Mouse (Mus musculus) mouse trophoblast stem cell (cell line): ENCODE measurements at regions not wholly inside any gene's neighbourhood (a gene's known extent, or its start where the extent isn't known, plus 50 kb on each side); places are given as distances from the start of the nearest gene placed in this dataset.

ENCODE experiments used
- in situ Hi-C, 2 experiments: fragments of 300-500 bp; cut with MseI, MboI; formaldehyde crosslinking; loops; 2 replicates in 1 of 2; 3 replicates in 1 of 2; pipeline ENCODE4 v1.15.1; 2025

DNA sequence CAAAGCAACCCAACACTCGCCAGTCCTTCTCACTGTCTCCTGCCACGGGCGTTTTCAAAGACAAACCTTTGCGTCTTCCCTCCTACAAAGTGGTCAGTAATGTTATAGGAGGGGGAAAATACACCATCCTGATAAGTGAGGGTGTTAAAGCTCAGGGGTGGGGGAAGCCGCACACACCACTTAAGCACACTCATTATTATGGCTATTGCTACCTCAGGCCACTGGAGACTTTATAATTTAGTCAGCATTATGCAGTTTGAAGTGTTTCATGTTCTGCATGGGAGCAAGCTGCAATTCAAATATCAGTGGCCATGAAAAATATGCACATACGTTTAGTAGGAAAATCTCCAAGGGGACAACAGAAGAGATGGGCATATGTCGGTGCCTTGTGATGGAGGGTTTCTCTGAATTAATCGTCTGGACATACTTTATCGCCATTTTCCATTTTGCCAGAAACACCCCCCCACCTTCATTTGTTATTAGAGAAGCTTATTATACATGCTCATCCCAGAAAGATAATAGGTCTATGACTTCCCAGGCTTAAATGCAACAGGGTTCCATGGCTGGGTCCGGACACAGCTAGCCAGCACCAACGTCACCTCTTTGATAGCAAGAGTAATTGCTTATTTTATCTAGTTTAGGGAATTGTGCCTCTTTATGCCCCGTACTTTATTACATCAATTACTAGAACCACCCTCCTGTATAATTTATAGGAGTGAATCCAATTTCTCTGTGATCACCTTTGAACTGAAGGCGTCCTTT is 193.5 kb upstream of the Adamts16 start:
- in situ Hi-C loops: no loop called here

DNA sequence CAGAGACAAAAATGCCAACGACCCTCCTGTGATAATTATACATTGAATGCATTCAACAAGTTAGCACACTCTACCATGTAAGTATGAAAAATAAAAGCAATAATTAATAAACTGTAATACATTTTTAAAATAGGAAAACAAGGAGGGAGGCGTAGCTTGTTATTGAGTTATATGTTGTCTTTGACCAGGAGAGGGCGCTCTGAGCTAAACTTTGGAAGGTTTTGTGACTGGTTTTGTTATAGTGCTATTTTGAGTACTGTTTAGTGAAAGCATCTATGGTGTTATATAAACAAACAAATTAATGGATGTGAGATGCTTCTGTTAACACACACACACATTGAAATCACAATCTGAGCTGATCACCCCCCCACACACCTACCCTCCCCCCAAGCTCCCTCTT is 166.6 kb upstream of the Adamts16 start:
- in situ Hi-C loops: loop anchor here in 1 of 2 experiments (10.0 kb wide), 1 partner anchor 363 kb away; no protein-coding TSS in a partner anchor

DNA sequence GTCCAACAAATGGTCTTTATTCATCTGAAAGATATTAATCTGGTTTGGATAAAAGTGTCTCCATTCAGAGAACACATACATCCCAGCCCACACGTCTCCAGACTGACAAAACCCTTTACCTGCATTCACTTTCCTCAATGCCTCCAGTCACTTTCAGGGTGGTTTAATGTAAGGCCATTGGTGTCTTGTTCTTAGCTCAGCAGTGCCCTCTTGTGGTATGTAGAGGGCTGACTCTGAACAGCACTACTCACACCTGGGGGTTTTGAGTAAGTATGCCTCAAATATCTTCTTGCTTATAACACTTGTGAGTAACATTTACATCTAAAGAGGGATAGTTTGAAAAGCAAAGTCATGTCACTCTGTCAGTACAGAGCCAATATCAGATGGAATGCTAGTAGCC is 164.5 kb upstream of the Adamts16 start:
- in situ Hi-C loops: loop anchor here in 1 of 2 experiments (10.0 kb wide), 1 partner anchor 361 kb away; no protein-coding TSS in a partner anchor

DNA sequence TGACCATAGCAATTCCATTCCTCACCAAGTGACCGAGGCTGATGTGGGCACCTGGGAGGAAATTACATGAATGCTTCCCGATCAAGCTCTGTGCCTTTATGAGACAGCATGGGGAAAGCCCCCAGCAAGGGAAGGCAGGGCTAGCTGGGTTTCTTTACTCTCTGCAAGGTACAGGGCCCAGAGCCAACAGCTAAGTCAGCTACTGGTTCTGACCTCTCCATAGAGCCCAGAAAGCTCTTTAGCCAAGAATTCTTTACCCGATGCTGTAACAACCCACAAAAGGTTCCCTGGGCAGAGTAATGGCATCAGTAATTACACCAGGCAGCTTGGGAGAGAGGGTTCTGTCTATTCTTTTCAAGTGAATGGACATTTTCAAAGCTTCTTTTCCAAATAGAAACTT is 161.9 kb upstream of the Adamts16 start:
- in situ Hi-C loops: loop anchor here in 1 of 2 experiments (10.0 kb wide), 1 partner anchor 359 kb away; no protein-coding TSS in a partner anchor

DNA sequence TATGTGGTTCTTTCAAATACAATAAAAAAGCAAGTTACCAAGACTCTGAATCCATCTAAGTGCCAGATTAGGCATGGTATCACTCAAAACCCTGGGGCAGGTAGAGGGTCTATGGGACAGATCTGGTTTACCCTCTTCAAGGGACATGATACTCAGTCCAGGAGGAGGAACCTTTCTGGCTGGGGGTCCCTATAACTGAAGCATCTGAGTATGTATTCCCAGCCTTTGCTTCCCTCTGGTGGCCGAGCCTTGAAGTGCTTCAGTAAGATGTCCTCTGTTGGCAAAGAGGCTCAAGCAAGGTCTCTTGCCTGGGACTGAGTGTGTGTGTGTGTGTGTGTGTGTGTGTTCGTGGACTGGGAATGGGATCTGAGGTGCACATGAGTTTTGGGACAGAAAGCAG is 159.7 kb upstream of the Adamts16 start:
- in situ Hi-C loops: loop anchor here in 1 of 2 experiments (10.0 kb wide), 1 partner anchor 356 kb away; no protein-coding TSS in a partner anchor

DNA sequence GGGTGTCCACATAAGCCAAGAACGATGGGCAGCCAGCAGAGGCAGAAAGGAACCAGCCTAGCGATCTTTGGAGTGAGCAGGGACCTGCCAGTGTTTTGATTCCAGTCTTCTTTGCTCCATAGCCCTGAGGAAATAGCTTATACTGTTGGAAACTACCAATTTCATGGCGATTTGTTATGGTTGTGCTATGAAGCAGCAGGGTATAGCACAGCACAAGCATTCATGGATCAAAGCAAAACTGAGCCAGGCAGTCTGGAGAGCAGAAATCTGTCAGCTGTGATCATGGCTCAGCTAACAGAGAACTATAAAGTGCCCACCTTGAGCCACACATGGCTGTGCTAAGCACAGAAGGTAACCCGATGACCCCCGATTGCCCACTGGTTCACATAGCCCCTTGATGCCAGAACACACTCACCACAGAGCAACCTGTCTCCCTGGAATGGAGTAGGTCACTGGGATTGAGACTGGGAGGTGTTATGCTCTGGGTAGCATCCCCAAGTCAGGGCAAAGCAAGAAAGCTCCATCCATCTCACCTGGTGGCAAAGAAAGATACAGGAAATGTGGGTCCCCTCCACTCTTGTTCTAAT is 158.9 kb upstream of the Adamts16 start:
- in situ Hi-C loops: loop anchor here in 1 of 2 experiments (10.0 kb wide), 1 partner anchor 356 kb away; no protein-coding TSS in a partner anchor

DNA sequence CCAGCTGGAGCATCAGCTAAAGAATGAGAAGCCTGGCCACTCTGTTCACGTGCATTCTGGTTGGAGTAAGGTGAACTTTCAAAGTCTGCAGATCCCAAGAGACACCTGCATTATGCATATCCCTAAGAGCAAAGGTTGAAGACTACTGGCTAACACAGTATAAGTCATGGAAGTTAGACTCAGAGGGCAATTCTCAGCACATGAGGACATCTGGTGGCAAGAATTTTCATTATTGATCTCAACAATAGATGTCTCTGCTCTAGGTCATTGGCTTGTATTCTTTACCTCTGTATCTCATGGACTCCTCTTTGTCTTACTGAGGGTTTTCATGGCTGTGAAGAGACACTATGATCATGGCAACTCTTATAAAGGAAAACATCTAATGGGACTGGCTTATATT is 151.9 kb upstream of the Adamts16 start:
- in situ Hi-C loops: loop anchor here (10.0 kb wide), 2 partner anchors 149 to 349 kb away; partner anchors contain the start of gene Adamts16 (in 2 of the 2)

DNA sequence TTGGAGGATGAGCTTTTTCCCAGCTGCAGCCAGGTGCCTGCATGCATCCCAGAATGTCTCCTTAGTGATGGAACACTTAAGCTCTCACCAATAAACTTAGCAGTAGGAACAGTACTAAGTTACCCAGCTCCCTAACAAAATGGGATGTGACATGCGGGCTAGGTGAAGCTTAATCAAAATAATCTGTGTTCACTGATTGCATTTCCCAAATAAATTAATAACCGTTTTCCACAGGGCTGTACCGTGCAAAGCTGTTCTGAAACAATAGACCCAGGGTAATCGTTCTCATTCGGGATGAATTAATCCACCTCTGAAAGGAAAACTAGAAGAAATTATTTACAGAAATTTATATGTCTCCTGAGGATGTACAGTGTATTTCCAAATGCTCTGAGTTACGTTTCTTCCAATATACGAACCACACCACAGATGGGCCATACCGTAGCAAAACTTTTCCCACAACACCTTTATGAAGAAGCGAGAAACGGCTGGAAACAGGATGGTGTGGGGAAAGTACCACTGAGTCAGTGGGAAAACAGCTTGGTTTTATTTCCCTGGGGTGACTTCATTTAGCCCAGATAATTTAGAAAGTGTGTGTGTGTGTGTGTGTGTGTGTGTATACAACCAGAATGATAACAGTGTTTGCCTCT is 148.5 kb upstream of the Adamts16 start:
- in situ Hi-C loops: loop anchor here (10.0 kb wide), 2 partner anchors 145 to 345 kb away; partner anchors contain the start of gene Adamts16 (in 2 of the 2)

DNA sequence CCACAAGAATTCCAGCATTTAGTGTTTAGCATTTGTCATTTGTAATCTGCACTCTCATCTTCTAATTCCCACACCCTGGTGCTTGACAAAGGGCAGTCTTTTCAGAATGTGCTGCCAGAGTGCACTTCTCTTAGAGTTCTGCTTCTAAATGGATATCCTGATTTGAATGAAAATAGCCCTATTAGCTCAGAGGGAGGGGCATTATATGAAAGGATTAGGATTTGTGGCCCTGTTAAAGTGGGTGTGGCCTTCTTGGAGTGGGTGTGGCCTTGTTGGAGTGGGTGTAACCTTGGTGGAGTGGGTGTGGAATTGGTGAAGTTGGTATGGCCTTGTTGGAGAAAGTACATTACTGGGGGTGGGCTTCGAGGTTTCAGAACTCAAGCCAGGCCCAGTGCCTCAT is 137.7 kb upstream of the Adamts16 start:
- in situ Hi-C loops: no loop called here

DNA sequence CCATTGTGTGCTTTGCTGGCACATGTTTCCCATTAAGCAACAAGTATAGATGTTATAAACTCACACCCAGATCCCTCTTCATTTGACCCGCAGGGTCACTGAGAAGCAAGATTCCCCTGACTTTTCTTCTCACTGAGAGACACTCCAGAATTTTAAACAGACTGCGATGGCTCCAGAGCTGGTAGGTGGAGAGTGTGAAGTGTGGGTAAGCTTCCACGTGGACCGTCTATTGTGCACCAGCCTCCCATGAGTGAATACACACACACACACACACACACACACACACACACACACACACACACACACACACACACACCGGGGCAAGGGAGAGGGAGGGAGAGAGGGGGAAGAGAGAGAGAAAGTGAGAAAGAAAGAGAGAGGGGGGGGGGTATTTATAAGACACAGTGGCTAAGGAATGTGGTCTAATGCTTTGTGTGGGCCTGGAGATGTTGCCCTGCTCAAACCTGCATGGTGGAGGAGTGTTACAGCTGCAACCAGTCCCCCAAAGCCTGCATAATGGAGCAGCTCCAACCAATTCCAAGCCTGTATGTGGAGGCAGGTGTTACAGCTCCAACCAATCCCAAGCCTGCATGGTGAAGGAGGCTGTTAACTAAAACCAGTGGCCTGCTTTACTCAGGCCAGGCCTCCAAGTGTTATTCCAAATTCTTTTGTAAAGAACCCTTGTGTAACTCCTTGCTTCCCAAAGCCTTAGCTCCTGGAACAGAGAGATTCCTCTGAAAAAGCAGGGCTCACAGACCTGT is 137.1 kb upstream of the Adamts16 start:
- in situ Hi-C loops: no loop called here

DNA sequence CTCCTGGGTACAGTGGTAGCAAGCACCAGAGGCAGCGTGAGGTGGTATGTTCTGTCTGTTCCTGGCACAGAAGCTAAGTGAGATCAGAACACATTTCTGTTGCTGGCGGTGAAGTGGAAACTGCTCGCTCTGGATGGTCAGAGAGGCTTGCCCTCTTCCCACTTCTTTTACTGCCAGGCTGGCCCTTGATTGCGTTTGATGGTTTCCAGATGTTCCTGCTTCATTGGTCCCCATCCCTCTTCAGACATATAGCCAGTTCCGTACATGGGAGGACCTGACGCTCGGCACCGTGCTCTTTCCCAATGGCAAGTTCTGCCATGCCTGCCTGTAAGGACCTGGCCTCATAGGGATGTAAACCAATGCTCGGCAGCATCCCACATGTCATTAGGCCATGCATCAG is 128.0 kb upstream of the Adamts16 start:
- in situ Hi-C loops: no loop called here

DNA sequence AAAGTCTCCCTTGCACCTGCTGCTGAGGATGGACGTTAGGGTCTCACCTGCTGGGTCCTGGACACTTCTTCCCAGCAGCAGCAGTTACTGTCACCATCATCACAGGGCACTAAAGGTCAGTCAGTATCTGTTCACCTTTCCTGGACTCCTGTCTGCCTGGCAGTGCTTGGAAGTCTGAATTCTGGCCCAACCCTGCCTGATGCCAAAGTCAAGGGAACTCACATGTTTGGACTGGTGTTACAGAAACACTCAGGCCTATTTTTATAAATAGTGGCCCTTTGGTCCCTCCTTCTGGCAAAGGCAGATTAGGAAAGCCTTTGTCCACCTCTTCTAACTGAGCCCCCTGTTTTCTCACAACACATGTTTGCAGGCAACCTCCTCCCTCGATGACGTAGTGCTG is 126.2 kb upstream of the Adamts16 start:
- in situ Hi-C loops: no loop called here

DNA sequence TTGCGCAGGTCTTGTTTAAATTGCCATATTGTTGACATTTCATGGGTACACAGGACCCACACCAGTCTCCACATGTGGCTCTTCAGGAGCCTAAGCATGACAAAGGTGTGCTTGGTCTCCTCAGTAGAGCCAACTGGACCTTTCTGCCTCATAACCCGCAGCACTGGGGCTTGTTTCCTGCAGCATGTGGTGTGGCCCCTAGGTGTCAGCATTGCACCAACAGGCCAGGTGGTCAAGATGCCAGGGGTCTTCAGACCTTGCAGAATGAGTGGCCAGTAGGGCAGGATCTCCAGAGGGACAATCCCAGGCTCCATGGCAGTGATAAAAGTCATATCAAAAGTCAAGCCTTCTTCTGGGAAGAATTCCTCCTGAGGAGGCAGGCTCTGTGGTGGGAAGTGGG is 121.8 kb upstream of the Adamts16 start:
- in situ Hi-C loops: no loop called here

DNA sequence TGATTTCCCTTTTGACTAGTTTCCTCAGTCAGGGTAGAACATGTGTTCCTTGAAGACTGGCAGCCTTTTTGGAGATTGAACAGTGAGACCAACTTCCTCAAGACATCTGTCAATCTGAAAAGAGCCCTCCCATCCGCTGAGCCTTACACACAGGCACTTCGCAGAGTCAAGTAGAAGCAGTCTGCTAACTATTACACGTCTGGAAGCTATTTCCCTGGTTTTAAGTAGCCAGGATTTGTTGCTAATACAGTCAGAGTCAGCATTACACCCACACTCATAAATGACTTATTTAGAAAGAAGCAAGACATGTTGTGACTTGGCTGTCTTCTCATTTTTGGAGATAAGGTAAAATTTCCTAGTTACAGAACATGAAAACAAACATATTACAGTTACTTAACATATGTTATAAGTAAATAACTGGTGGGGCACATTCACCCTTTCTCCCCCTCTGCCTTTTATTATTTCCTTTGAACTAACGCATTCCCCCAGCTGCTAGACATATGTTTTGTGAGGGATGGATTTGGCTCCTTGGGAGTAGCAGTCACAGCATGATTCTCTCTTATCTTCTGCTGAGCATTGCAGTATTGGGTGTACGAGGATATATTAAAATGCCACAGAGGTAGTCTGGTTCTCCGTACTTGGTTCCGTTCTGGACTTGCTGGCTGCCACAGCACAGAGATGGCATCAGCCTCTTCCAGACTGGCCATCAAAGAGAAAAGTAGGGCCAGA is 92.9 kb upstream of the Adamts16 start:
- in situ Hi-C loops: no loop called here

DNA sequence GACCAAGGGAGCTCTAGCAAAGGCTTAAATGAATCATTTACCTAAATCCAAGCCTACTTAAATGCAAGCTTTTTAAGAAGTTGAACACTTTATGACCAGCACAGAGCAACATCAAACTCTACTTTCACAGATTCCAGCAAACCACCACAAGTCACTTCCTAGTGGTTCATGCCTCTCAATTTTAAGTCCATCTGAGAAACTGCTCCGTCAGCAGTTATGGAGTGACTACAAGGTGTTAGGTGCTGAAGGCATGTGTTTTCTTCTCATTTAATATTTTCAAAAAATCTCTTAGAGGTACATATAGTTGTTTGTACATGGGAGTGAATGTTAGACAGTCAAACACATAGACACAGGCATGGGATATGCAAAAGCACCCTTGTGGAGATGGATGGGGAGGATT is 72.2 kb upstream of the Adamts16 start:
- in situ Hi-C loops: no loop called here

DNA sequence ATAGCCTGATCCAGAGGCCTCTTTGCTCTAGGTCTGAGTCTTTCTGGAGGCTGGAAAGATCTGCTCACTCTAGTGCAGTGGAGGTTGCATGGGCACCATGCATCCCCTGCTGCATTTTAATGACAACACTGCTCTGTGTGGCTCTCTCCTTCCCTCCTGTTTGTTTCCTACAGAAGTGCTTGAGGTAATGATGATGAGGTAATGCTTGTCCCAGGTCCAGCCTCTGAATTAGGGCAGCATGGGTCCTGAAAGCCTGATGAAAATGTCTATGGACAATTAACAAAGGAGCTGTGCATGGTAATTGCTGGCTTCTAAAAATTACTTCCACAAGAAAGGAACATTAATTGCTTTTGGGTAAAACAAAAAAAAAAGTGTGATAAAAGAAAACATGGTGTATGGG is 69.3 kb upstream of the Adamts16 start:
- in situ Hi-C loops: no loop called here

DNA sequence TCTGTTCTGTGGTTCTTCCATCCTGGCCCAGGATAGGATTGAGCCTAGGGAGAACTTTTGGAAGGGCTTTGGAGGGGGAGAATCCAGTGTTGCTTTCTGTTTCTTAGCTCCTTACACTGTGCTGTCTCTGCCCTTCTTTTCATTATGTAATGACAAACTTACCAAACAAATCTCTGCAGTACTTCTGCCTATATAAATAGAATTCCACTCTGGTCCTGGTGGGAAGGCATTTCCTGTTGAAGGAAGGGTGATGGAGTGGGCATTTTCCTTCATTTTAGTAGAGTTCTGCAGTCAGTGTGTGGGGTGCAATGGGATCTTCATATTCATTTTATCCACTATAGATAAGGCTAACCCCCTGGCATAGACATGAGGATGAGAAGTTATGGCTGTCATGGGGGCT is 63.2 kb upstream of the Adamts16 start:
- in situ Hi-C loops: no loop called here

DNA sequence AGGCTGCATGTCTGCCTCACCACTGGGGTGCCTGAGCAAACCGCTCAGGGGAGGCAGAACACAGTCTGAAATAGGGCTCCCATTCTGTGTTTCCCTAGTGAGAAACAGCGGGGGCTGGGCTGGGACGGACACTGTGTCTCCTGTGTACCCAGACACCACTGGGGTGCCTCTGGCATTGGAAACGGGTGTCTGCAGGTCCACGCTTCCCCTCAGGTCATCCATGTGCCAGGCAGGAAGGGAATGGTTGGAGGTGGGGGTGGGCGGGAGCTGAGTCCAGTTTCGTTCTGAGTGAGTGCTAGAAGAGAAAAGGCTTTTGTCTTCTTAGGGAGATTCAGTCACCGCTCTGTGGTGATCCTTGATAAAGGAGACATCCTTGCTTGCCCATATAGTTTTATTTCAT is 62.2 kb upstream of the Adamts16 start:
- in situ Hi-C loops: no loop called here

DNA sequence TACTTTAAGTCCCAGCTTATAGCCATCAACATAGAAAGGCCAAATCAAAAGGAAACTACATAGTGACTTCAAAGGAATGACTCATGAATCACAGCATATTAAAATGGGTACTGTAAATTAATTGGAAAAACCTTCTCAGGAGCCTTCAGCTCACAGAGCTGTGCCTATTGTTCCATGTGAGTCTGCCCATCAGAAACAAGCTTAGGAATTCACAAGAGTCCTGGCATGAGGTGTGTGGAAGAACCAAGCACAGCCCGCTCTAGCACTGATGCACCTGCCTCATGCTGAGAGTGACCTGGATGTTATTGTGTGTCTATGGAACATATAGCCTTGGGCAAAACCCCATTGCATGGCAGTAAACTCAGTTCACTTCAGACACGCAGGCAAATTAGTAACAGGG is 61.5 kb upstream of the Adamts16 start:
- in situ Hi-C loops: no loop called here

DNA sequence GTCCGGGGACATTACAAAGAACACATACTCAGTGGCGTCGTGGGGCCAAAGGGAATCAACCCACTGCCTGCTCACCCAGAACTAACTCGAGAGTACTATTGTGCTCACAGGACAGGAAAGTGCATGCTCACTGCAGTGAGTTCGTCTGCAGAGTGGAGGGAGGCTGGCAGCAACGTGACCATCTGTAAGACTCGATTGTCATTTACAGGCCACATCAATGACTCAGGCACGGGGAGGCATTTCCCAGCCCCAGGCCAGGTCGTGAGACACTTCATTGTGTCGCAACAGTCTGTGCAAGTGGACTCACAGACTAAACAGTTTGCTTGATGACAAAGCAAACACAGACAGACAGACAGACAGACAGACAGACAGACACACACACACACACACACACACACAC is 61.1 kb upstream of the Adamts16 start:
- in situ Hi-C loops: no loop called here

DNA sequence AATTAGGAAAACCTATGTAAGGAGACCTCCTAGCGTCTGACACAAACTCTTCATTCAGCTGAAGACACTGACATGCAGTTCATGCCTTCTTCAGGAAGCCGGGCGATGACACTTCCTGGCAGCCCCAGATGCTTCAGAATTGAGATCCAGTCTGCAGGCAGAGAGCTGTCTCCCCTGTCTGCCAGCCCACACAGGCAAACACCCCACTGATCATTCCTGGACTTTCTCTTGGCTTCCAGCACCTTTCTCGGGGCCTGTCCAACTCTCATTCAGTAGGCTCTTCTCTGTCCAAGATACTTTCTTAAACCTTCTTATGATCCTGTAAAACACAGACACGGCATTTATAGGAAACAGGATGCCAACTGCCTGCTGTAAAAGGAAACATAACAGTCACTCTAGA is 50.0 kb upstream of the Adamts16 start:
- in situ Hi-C loops: no loop called here
